Mouse (Mus musculus) mouse trophoblast stem cell (cell line): ENCODE results near the gene Tk2.

ENCODE experiments used
- in situ Hi-C, 2 experiments: fragments of 300-500 bp; cut with MseI, MboI; formaldehyde crosslinking; loops; 2 replicates in 1 of 2; 3 replicates in 1 of 2; pipeline ENCODE4 v1.15.1; 2025

Tk2 gene

DNA sequence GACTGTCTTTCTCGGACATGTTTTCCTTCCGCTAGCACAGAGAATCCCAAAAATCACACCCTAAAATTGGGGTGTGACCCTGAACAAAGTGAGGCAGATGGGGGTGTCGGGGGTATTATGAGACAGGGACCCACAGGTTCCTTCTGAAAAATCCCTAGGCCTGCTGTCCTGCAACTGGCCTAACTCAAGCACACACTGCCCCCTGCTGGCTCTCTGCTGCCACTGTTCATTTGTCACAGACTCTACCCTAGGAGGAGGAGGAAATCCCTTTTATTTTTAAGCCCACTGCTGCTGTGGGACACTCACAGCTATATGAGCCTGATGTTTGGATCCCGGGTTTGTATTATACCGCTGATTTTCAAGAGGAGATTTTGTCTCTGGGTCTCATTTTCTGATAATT is 28.6 kb downstream of the Tk2 start:
- in situ Hi-C loops: loop anchor here (5.0 kb wide), 1 partner anchor 73 kb away; no protein-coding TSS in a partner anchor

DNA sequence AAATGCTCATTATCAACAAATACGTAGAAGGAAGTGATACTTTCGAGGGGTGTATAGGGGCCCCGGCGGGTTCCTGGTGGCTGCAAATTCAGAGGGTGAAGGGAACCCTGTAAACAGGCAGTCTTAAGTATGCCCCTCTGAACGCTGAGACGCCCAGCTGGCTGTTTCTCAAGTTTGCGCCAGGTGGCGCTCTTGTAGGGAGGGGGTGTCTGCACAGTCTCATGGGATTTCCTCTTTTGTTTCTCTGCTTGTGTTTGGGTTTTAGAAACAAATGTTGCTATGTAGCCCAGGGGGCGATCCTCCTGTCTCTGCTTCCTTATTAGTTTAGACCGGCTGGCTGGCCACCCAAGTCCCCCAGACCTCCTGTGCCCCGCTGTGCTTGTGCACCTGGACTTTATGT is 29.3 kb downstream of the Tk2 start:
- in situ Hi-C loops: loop anchor here (5.0 kb wide), 1 partner anchor 72 kb away; no protein-coding TSS in a partner anchor

DNA sequence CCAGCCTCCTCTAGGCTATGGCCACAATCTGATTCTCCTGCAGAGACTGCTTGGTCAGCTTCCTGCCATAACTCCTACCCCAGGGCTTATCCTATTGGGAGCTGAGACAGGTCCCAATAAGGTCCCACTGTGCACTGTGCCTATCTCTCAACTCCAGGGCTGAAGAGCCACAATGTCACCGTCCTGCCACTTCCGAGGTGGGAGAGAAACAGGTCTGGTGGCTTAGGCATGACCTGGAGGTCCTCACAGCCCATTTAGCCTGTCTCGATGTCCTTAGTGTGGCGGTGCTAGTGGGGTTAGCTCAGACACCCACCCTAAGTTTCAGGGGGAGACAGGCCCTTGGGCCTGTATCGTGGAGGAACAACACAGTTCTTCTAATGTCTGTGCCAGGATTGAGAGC is 30.8 kb downstream of the Tk2 start:
- in situ Hi-C loops: loop anchor here (5.0 kb wide), 1 partner anchor 70 kb away; no protein-coding TSS in a partner anchor

DNA sequence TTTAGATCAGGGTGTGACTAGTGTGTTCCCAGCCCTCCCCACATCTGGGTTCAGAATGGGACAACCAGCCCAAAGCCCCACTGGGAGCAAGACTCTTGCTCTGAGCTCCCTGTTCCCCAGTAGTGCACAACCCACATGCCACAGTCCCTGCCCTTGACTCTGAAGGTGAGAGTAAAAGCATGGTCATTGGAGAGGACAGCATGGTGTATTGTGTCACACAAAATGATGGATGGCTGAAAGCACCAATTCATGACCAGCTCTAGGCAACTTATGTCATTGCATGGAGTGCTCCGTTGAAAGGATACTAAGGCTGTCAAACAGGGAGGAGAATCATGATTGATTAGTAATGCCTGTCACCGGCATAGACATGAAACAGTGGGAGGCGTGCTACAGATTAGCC is 43.1 kb downstream of the Tk2 start:
- in situ Hi-C loops: no loop called here

DNA sequence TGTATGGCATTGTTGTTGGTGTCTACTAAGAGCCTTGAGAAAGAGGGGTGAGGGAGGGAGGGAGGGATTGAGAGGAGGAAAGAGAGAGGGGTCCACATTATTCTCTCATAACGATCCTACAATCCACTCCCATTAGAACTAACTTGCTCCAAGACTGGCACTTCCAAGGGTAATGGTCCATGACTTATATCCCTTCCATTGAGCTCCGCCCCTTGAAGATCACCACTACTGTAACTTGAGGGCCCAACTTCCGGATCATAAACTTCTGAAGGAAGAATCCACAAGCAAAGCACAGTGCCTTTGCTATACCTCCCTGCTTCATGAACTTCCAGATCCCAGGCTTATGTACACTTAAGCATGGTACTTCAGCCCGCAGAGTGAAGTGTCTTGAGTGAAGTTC is 46.0 kb downstream of the Tk2 start:
- in situ Hi-C loops: no loop called here

DNA sequence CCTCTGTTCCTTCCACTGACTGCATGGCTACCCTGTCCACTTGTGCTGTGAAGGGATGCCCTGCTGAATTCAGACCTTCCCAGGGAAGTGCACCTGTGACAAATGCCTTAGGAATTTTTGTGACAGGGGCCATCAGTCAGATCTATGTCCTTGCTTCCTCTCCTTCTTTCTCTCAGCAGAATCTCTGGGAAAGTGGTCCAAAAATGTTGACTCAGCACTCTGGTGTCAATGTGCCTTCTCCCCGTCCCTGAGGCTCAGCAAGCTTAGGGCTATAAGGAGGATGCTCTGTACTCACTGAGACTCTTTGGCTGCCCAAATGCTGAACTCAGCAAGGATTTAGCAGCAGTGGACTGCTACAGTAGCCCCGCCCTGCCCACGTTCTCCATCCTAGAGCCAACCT is 46.7 kb downstream of the Tk2 start:
- in situ Hi-C loops: no loop called here

DNA sequence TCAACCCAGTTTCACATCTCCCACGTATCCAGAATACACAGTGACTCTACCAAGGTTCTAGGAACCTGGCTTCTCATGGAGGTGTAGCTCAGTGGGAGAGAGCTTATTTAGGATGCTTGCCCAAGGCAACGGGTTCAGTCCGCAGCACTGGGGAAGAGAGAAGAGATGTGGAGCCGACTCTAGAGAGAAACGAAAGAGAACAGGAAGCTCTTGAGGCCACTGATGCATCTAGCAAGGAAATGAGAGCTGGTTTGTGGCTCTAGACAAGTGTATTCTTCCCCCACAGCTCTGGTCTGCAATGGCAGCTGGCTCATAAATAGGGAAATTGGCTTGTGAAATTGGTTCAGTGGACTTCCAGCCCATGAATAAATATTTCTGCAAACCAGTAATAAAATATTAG is 48.6 kb downstream of the Tk2 start:
- in situ Hi-C loops: no loop called here

DNA sequence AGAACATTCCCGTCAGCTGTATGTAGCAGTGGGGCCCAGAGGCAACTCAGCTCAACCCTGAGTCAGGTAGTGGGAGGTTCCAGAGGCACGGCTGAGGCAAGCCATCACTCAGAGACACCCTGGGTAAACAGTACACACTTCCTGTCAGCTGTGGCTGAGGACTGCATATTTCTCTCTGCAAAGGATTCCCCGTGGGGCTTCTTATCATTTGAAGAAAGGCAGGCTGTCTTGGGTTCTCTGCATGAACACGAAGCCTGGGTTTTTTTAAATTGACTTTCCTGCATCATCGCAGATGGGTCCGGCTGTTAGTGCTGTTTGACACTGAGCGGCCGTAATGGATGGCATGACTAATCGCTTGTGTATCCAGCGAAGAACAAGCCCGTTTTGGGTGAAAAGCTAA is 56.9 kb downstream of the Tk2 start:
- in situ Hi-C loops: no loop called here

DNA sequence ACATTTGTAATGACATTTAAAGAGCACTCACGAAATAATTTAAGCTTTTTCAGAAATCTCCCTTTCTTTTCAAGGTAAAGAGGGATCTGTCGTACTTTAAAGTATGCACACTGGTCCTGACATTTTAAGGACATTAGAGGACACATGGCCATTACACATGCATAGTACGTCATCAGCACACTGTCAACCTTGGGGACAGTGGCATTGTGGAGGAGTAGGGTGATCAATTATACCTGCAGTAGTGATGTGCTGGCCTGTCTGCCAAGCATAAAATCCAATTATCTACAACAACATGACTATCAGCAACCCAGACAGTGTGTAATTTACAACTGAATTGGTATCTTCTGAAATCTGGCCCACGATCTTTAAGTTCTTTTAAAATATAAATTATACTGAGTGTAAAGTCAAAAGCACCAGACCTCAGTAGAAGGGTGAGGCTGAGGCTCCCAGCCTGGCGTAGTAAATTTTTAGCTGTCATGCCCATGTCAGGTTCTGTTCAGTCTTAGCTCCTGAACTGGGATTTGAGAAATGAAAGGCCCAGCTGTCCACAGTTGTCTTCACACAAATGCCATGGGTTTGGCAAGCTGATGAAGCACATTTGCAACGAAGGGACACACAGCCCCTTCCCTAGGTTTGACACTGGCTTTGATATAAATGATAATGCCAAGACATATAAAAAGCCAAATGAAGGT is 57.4 kb downstream of the Tk2 start:
- in situ Hi-C loops: no loop called here

DNA sequence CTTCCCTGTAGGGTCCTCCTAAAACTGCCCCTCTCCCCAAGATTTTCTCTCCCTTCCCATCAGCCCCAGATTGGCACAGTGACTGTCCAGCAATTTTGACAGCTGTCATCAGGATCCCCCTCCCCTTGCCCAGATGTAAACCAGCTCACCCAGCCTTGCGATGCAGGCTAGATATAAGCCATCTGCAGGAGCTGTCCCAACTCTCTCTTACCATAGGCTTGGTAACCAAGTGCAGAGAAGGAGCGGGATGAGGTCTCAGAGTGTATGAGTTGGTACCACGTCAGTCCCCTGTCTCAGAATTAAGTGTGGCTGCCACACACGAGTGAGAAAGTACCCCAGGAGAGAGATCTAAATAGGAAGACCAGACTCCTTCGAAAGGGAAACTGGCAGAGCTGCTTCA is 59.9 kb downstream of the Tk2 start:
- in situ Hi-C loops: no loop called here

DNA sequence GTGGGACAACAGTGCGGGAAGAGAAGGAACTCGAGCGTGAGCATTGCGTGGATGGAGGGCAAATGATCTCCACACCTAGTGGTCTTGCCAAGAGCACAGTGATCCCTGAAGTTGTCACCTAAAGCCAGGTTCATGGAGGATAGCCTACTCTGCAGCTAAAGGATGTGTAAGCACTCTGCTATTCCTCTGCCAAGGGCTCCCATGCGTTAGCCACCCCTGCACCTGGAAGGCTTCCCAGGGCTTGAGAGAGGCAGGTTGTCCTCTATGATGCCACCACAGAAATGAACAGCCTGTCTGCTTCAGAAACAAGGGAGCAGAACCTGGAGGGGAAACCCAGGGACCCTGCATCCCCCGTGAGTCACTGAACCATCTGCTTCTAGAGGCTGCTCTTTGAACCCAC is 60.7 kb downstream of the Tk2 start:
- in situ Hi-C loops: no loop called here

DNA sequence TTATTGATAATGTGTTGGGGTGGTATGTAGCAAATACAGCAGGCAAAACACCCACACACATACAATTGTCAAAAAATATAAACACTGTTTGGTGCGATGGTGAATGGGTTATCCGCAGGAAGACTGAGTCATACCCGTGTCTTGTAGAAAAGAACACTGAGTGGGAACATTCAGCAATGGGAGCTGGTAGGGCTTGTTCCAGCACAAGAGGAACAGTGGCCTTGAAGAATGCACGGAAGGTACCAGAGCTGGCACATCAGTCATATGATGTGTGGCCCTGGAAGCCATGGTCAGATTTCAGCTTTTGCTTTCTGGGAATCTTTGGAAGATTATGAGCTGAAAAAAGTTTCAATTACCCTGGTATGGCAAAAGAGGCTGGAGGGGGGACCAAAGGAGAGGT is 61.5 kb downstream of the Tk2 start:
- in situ Hi-C loops: no loop called here

DNA sequence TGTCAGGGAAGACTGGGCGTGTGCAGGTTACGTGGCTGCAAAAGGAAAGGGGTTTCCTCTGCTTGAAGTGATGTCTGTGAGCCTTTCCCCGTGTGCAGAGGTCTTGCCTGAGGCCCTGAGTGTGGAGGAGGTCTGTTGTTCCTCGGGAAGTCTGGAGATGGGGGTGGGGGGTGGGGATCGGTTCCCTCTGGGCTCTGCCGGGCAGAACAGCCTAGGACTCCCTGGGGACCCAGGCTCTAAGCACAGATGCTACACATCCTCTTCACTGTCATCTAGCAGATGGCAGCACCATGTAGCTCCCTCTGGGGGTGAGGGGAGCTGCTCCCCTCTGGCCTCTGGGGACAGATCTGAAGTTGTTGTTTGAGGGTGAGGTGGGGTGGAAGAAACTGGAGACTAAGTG is 63.5 kb downstream of the Tk2 start:
- in situ Hi-C loops: no loop called here

DNA sequence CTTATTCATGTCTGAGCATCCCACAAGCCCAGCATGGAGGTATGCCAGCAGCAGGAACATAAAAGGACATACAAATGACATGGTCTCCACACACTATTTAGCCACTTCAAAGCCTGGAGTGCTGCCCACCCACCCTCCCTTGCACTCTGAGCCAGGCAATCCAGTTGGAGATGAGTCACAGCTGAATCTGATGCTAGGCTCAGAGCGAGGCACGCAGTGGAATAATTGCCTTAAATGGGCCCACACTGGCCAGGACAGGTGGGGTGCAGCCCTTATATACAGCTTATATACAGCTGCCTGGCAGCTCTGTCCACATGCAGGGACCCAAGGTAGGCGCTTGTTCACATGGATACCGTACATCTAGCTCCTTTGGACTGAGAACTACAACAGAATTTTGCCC is 71.3 kb downstream of the Tk2 start:
- in situ Hi-C loops: no loop called here
